Mouse (Mus musculus) limb, embryonic 11.5 days (tissue): ENCODE measurements at regions not wholly inside any gene's neighbourhood (a gene's known extent, or its start where the extent isn't known, plus 50 kb on each side); places are given as distances from the start of the nearest gene placed in this dataset.

Experiments used
- ATAC-seq: fragments of 200-750 bp; cut with Nextera tagmentation; 2 replicates; pipeline ENCODE4 v1.8.0; 2017; ENCODE audit warnings: low read depth; ENCODE audit not compliant: insufficient number of reproducible peaks, low FRiP score, low TSS enrichment
- DNase-seq: peaks from one replicate; pipeline ENCODE4 v3.0.0-alpha.2; 2015; ENCODE audit warnings: low spot score
- H3K27ac ChIP-seq: fragments of 300-500 bp; sonication (generic); replicated peaks from 2 replicates; pipeline ENCODE4 v1.5.1; 2014; ENCODE audit warnings: low read depth, mild to moderate bottlenecking, low read length
- H3K27me3 ChIP-seq: fragments of 300-500 bp; sonication (generic); 2 replicates; pipeline ENCODE4 v1.6.1; 2014; ENCODE audit warnings: mild to moderate bottlenecking, low read length, mixed read lengths; ENCODE audit not compliant: control insufficient read depth, insufficient read depth
- H3K36me3 ChIP-seq: fragments of 300-500 bp; sonication (generic); 2 replicates; pipeline ENCODE4 v1.6.1; 2014; ENCODE audit warnings: mild to moderate bottlenecking, low read length, moderate library complexity, mixed read lengths; ENCODE audit not compliant: control insufficient read depth, insufficient read depth
- H3K4me1 ChIP-seq: fragments of 300-500 bp; sonication (generic); 2 replicates; pipeline ENCODE4 v1.6.1; 2014; ENCODE audit warnings: low read length, mixed read lengths; ENCODE audit not compliant: control insufficient read depth, insufficient read depth
- H3K4me2 ChIP-seq: fragments of 300-500 bp; sonication (generic); 2 replicates; pipeline ENCODE4 v1.6.1; 2014; ENCODE audit warnings: low read depth, mild to moderate bottlenecking, moderate library complexity; ENCODE audit not compliant: severe bottlenecking
- H3K4me3 ChIP-seq: fragments of 300-500 bp; sonication (generic); 2 replicates; pipeline ENCODE4 v1.5.1; 2014; ENCODE audit warnings: low read depth, low read length
- H3K9ac ChIP-seq: fragments of 300-500 bp; sonication (generic); 2 replicates; pipeline ENCODE4 v1.6.1; 2014; ENCODE audit warnings: mild to moderate bottlenecking, low read length
- H3K9me3 ChIP-seq: fragments of 300-500 bp; sonication (generic); 2 replicates; pipeline ENCODE4 v1.6.1; 2016; ENCODE audit warnings: low read length; ENCODE audit not compliant: control insufficient read depth
- WGBS: fragments of 180-500 bp; shearing (Covaris S2); extraction: QIAGEN DNeasy Blood & Tissue Kit; methylation state at CpG from one replicate; pipeline ENCODE4 v1.1.7; 2014; 5-methylcytosine and 5-hydroxymethylcytosine counted together

GRCm38 (mm10) chr15:59230536-59230935 lies 341.4 kb downstream of the Gm49356 start:
- H3K9ac ChIP-seq: no peak overlapping the region

GRCm38 (mm10) chr15:59231703-59232102 lies 342.6 kb downstream of the Gm49356 start:
- Histone ChIP-seq H3K27ac (no peak overlapping the region), H3K4me2 (no peak overlapping the region), H3K27me3 (no peaks in the 10 kb centered on the region), H3K9me3 (no peaks in the 10 kb centered on the region), H3K36me3 (no peaks in the 10 kb centered on the region), H3K4me1 (no peaks in the 10 kb centered on the region), H3K4me3 (no peak overlapping the region), H3K9ac (no peak overlapping the region)
- ATAC-seq: no peak
- DNase-seq: no peak
- 78% methylated on average over 1 of the region's 1 CpGs for WGBS

More at GRCm38 (mm10) chr15:59230536-59230935, 341.4 kb downstream of the Gm49356 start:
- no peak overlapping the region for H3K4me3 ChIP-seq
- H3K27me3 ChIP-seq: no peaks in the 10 kb centered on the region
- H3K27ac ChIP-seq: no peak overlapping the region
- H3K9me3 ChIP-seq: no peaks in the 10 kb centered on the region
- no peak overlapping the region for H3K4me2 ChIP-seq
- no peaks in the 10 kb centered on the region for H3K4me1 ChIP-seq
- no peaks in the 10 kb centered on the region for H3K36me3 ChIP-seq
- ATAC-seq (no peak), DNase-seq (no peak)

- Histone ChIP-seq H3K9me3 (no peaks in the 10 kb centered on the region), H3K9ac (no peak overlapping the region), H3K4me2 (no peak overlapping the region), H3K36me3 (no peaks in the 10 kb centered on the region), H3K27me3 (no peaks in the 10 kb centered on the region), H3K4me3 (no peak overlapping the region), H3K27ac (no peak overlapping the region), H3K4me1 (no peaks in the 10 kb centered on the region)
- ATAC-seq (no peak), DNase-seq (no peak)
- 82% methylated on average over 5 of the region's 5 CpGs for WGBS
These were observed 343.2 kb downstream of the Gm49356 start for GRCm38 (mm10) chr15:59232290-59232689.

- no peak for ATAC-seq
- Histone ChIP-seq H3K9ac (no peak overlapping the region), H3K4me3 (no peak overlapping the region), H3K36me3 (no peaks in the 10 kb centered on the region), H3K9me3 (no peaks in the 10 kb centered on the region), H3K27ac (no peak overlapping the region), H3K27me3 (no peaks in the 10 kb centered on the region), H3K4me2 (no peak overlapping the region), H3K4me1 (no peaks in the 10 kb centered on the region)
- 79% methylated on average over 6 of the region's 6 CpGs for WGBS
- no peak for DNase-seq
These were observed 348.5 kb downstream of the Gm49356 start for GRCm38 (mm10) chr15:59237446-59238161.

- ATAC-seq: no peak
- no peak for DNase-seq
- no peak overlapping the region for H3K4me2 ChIP-seq
- WGBS: 86% methylated on average over 7 of the region's 7 CpGs
- no peaks in the 10 kb centered on the region for H3K36me3 ChIP-seq
- H3K9me3 ChIP-seq: no peaks in the 10 kb centered on the region
- H3K27me3 ChIP-seq: no peaks in the 10 kb centered on the region
- no peak overlapping the region for H3K9ac ChIP-seq
- no peaks in the 10 kb centered on the region for H3K4me1 ChIP-seq
- no peak overlapping the region for H3K27ac ChIP-seq
- no peak overlapping the region for H3K4me3 ChIP-seq
These were observed 352.7 kb downstream of the Gm49356 start for GRCm38 (mm10) chr15:59241752-59242151.

- no peak for DNase-seq
- WGBS: 82% methylated on average over 4 of the region's 4 CpGs
- H3K4me3 ChIP-seq: no peak overlapping the region
- H3K9ac ChIP-seq: no peak overlapping the region
- ATAC-seq: no peak
- no peak overlapping the region for H3K4me2 ChIP-seq
- H3K4me1 ChIP-seq: peaks cover 5% of the 10 kb centered on the region; the same call in 1 of the 2 replicates
- H3K36me3 ChIP-seq: no peaks in the 10 kb centered on the region
- H3K27ac ChIP-seq: no peak overlapping the region
- H3K9me3 ChIP-seq: no peaks in the 10 kb centered on the region
- H3K27me3 ChIP-seq: no peaks in the 10 kb centered on the region
These were observed 357.0 kb downstream of the Gm49356 start for GRCm38 (mm10) chr15:59245927-59246649.

DNA sequence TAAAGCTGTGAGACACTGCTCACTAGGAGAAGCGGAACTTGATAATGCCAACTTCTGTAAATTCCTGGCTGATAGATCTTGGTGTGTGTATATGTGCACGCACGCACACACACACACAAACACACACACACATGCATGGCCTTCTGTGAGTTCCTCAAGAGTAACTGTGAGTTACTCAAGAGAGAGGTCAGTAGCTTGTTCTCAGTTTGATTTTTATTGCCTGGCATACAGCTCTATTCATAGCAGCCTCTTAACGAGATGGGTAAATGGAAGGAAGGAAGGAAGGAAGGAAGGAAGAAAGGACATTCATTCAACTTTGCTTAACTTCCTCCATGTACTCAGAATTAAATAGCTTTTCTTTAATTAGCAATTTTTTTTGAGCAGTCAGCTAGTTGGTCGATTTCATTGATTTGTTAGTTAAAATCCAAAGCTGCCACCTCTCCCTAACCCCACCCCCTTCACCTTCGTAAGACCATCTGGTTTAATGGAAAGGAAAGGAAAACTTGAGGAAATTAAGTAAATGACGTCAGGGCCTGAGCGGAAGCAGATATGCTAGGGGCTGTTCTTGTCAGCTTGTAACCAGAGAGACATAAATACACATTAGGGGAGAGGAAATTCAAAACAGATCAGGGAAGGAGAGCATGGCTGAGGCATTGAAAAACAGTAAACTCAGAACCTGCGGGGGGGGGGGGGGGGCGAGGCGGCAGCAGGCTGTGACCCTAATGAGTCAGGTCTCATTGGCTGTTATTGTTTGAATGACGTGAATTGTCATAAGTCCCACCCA lies 359.6 kb downstream of the Gm49356 start:
- no peak overlapping the region for H3K4me3 ChIP-seq
- no peaks in the 10 kb centered on the region for H3K27me3 ChIP-seq
- H3K27ac ChIP-seq: peak overlapping the region; percentile 32; the same call in 1 of the 2 replicates
- no peak overlapping the region for H3K4me2 ChIP-seq
- H3K9me3 ChIP-seq: no peaks in the 10 kb centered on the region
- peak; percentile 63 for DNase-seq
- ATAC-seq: peak; percentile 90
- H3K9ac ChIP-seq: no peak overlapping the region
- no peaks in the 10 kb centered on the region for H3K36me3 ChIP-seq
- 30% methylated on average over 12 of the region's 12 CpGs for WGBS
- peaks cover 5% of the 10 kb centered on the region; the same call in 1 of the 2 replicates for H3K4me1 ChIP-seq

DNA sequence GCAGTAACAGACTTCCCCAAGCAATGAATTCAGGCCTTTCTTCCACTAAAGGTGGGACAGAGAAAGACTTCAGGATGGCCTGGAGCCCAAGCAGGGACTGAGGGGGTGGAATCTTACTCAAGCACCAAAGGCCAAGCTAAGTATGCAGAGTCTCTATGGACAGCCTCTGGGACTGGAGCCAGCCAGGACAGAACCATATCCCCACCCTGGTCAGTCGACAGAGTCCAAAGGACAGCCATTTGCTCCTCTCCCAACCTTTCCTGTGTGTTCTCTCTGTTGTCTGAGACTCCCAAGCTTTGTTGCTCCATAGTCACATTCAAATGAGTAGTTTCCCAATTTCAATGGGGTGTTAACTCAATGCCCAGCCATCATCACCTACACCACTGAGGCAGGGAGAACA lies 372.3 kb downstream of the Gm49356 start:
- DNase-seq: no peak
- no peaks in the 10 kb centered on the region for H3K27me3 ChIP-seq

More for the DNA sequence above, 372.3 kb downstream of the Gm49356 start:
- Histone ChIP-seq H3K9ac (no peak overlapping the region), H3K4me2 (no peak overlapping the region), H3K4me1 (no peaks in the 10 kb centered on the region), H3K27ac (no peak overlapping the region), H3K4me3 (no peak overlapping the region), H3K36me3 (no peaks in the 10 kb centered on the region), H3K9me3 (no peaks in the 10 kb centered on the region)
- 81% methylated on average over 1 of the region's 1 CpGs for WGBS
- no peak for ATAC-seq
